Mouse (Mus musculus) CH12.LX (cell line): ENCODE measurements around the gene Cdca5. TPM values are rescaled to one million over a fixed set of nuclear protein-coding genes. Genes with fewer than 3 reads are reported as not detected.

Experiments
- DNase-seq: peaks from one replicate; pipeline ENCODE4 v3.0.0-alpha.2; 2013; ENCODE audit errors: extremely low read depth
- H3K27ac ChIP-seq: 2 replicates; pipeline ENCODE4 v1.5.1; 2012; ENCODE audit warnings: low read depth, mild to moderate bottlenecking, control low read depth, moderate library complexity; ENCODE audit not compliant: insufficient read depth
- H3K27me3 ChIP-seq: replicated peaks from 2 replicates; pipeline ENCODE3; 2012; ENCODE audit warnings: inconsistent platforms
- H3K36me3 ChIP-seq, 2 experiments: replicated peaks in 1 of 2; 2 replicates each; pipeline versions ENCODE3 to v1.6.1; 2012; ENCODE audit warnings: inconsistent platforms in 1 of 2, low read length in 1 of 2, mild to moderate bottlenecking in 1 of 2, mixed read lengths in 1 of 2, moderate library complexity in 1 of 2; ENCODE audit not compliant: control insufficient read depth in 1 of 2, insufficient read depth in 1 of 2
- H3K4me1 ChIP-seq, 2 experiments: 2 replicates each; pipeline ENCODE4 v1.6.1; 2012; ENCODE audit warnings: inconsistent platforms in 1 of 2, moderate library complexity in 1 of 2; ENCODE audit not compliant: insufficient read depth in 2 of 2, control insufficient read depth in 1 of 2
- H3K4me2 ChIP-seq: 2 replicates; pipeline ENCODE4 v1.6.1; 2012; ENCODE audit warnings: low read depth, mild to moderate bottlenecking, control low read depth; ENCODE audit not compliant: poor library complexity, insufficient read depth, severe bottlenecking
- H3K4me3 ChIP-seq, 3 experiments: fragments of 150-350 bp in 1 of 3; sonication (generic) in 1 of 3; replicated peaks in 1 of 3; 2 replicates each; pipeline versions ENCODE3 to v1.5.1; 2011 to 2012; ENCODE audit warnings: low read depth in 2 of 3, low read length in 2 of 3, mild to moderate bottlenecking in 2 of 3, moderate library complexity in 2 of 3, control low read depth in 1 of 3, improper control_type of control experiment in 1 of 3, inconsistent platforms in 1 of 3, mixed read lengths in 1 of 3; ENCODE audit not compliant: poor library complexity in 1 of 3
- H3K79me2 ChIP-seq: replicated peaks from 2 replicates; pipeline ENCODE4 v1.6.1; 2012; ENCODE audit warnings: mild to moderate bottlenecking, moderate library complexity; ENCODE audit not compliant: control insufficient read depth, poor library complexity, insufficient read depth, severe bottlenecking; ENCODE audit errors: extremely low read depth
- H3K9ac ChIP-seq: 2 replicates; pipeline ENCODE4 v1.6.1; 2012; ENCODE audit warnings: low read depth, mild to moderate bottlenecking, control low read depth, moderate library complexity; ENCODE audit not compliant: insufficient read depth
- H3K9me3 ChIP-seq: replicated peaks from 2 replicates; pipeline ENCODE3; 2012; ENCODE audit warnings: low read length, inconsistent platforms, mixed read lengths
- CHD1 ChIP-seq: IDR thresholded peaks from 2 replicates; pipeline ENCODE4 v1.6.1; 2012; ENCODE audit warnings: low read depth, low read length, improper control_type of control experiment, inconsistent platforms
- CTCF ChIP-seq, 2 experiments: IDR thresholded peaks in 1 of 2; conservative IDR thresholded peaks in 1 of 2; 2 replicates each; pipeline ENCODE4 v1.5.1; 2011 to 2012; ENCODE audit warnings: low read depth in 2 of 2, low read length in 2 of 2, improper control_type of control experiment in 1 of 2, inconsistent platforms in 1 of 2, mild to moderate bottlenecking in 1 of 2, moderate library complexity in 1 of 2
- EP300 ChIP-seq: IDR thresholded peaks from 2 replicates; pipeline ENCODE4 v1.6.1; 2011; ENCODE audit warnings: low read length, improper control_type of control experiment
- ETS1 ChIP-seq: conservative IDR thresholded peaks from 2 replicates; pipeline ENCODE4 v1.6.1; 2012; ENCODE audit warnings: low read depth, mild to moderate bottlenecking, inconsistent platforms, low read length, improper control_type of control experiment, moderate library complexity
- GABPA ChIP-seq: IDR thresholded peaks from 2 replicates; pipeline ENCODE4 v1.6.1; 2012; ENCODE audit warnings: low read depth, low read length, improper control_type of control experiment, inconsistent platforms; ENCODE audit not compliant: insufficient replicate concordance
- MAFK ChIP-seq: IDR thresholded peaks from 2 replicates; pipeline ENCODE4 v1.6.1; 2011; ENCODE audit warnings: low read length, improper control_type of control experiment; ENCODE audit not compliant: insufficient replicate concordance
- MAX ChIP-seq: IDR thresholded peaks from 2 replicates; pipeline ENCODE4 v1.6.1; 2011; ENCODE audit warnings: low read length, improper control_type of control experiment
- MAZ ChIP-seq: IDR thresholded peaks from 2 replicates; pipeline ENCODE4 v1.6.1; 2012; ENCODE audit warnings: low read depth, mild to moderate bottlenecking, inconsistent platforms, low read length, improper control_type of control experiment, moderate library complexity
- MXI1 ChIP-seq: IDR thresholded peaks from 2 replicates; pipeline ENCODE4 v1.6.1; 2011; ENCODE audit warnings: mild to moderate bottlenecking, low read depth, low read length, improper control_type of control experiment
- NELFE ChIP-seq: IDR thresholded peaks from 2 replicates; pipeline ENCODE4 v1.6.1; 2011; ENCODE audit warnings: low read depth, low read length, improper control_type of control experiment
- PAX5 ChIP-seq: IDR thresholded peaks from 2 replicates; pipeline ENCODE4 v1.6.1; 2012; ENCODE audit warnings: low read length, inconsistent platforms, mixed read lengths
- POLR2A ChIP-seq: IDR thresholded peaks from 2 replicates; pipeline ENCODE4 v1.6.1; 2011; ENCODE audit warnings: low read depth, mild to moderate bottlenecking, improper control_type of control experiment, low read length
- POLR2AphosphoS2 ChIP-seq: IDR thresholded peaks from 2 replicates; pipeline ENCODE4 v1.6.1; 2011; ENCODE audit warnings: low read depth, low read length, improper control_type of control experiment
- RAD21 ChIP-seq: IDR thresholded peaks from 2 replicates; pipeline ENCODE4 v1.6.1; 2011; ENCODE audit warnings: low read depth, mild to moderate bottlenecking, low read length, improper control_type of control experiment, moderate library complexity
- RCOR1 ChIP-seq: conservative IDR thresholded peaks from 2 replicates; pipeline ENCODE4 v1.6.1; 2012; ENCODE audit warnings: low read depth, mild to moderate bottlenecking, inconsistent platforms, low read length, improper control_type of control experiment
- SIN3A ChIP-seq: IDR thresholded peaks from 2 replicates; pipeline ENCODE4 v1.6.1; 2012; ENCODE audit warnings: low read length, improper control_type of control experiment, inconsistent platforms
- ZKSCAN1 ChIP-seq: IDR thresholded peaks from 2 replicates; pipeline ENCODE4 v1.6.1; 2012; ENCODE audit warnings: low read depth, inconsistent platforms, low read length, improper control_type of control experiment, borderline replicate concordance
- ZNF384 ChIP-seq: IDR thresholded peaks from 2 replicates; pipeline ENCODE4 v1.6.1; 2012; ENCODE audit warnings: low read depth, low read length, improper control_type of control experiment, inconsistent platforms
- dilution Hi-C: fragments of 300-500 bp; cut with MboI; formaldehyde crosslinking; loops from 2 replicates; pipeline ENCODE4 v1.14.3; 2020; ENCODE audit warnings: low sequenced_read_pairs; ENCODE audit not compliant: extremely low pct_unique_long_range_greater_than_20kb, extremely low pct_ligation_motif_present
- in situ Hi-C: fragments of 300-500 bp; cut with MboI; formaldehyde crosslinking; loops from 3 replicates; pipeline ENCODE4 v1.14.3; 2019; ENCODE audit warnings: low sequenced_read_pairs, low pct_ligation_motif_present, low pct_unique_long_range_greater_than_20kb, mixed read lengths
- polyA plus RNA-seq: library from polyadenylated mRNA; unstranded; fragments of >175 nt; gene quantifications from 2 replicates; pipeline ENCODE4 v1.2.1, GENCODE M21; 2012; ENCODE audit warnings: low read depth; ENCODE audit not compliant: insufficient read length
- total RNA-seq, 2 experiments: library from RNA; depleted of rRNA; stranded (reverse); fragments of 300-350 nt in 1 of 2; fragments of >200 nt in 1 of 2; gene quantifications; 2 replicates each; pipeline ENCODE4 v1.2.3; 2012 to 2014

Cdca5 gene
- total and polyA plus RNA-seq, 3 experiments, result 51.5 to 80.6 (median 62.7) TPM

- TF ChIP-seq PAX5 (no peak), GABPA (no peak), RAD21 (no peak), MAZ (no peak), MAX (no peak), CTCF (conservative IDR thresholded peaks at IDR 0.05 in 1 of 2, IDR thresholded peaks at IDR 0.05 in 1 of 2; ENCODE audit: low read depth in 2 of 2, low read length in 2 of 2) (no peak), ZKSCAN1 (no peak), CHD1 (no peak), RCOR1 (no peak), POLR2AphosphoS2 (no peak), EP300 (no peak), NELFE (no peak), MAFK (no peak), POLR2A (no peak)
- no peaks in the 10 kb centered on the region for H3K27me3 ChIP-seq
- no peak overlapping the region for H3K4me2 ChIP-seq
- no peak for DNase-seq
- no peaks in the 10 kb centered on the region for H3K9me3 ChIP-seq
- H3K36me3 ChIP-seq, result peaks cover 5 to 42% of the 10 kb centered on the region in 2 experiments
- no peak overlapping the region for H3K9ac ChIP-seq
- H3K4me1 ChIP-seq, result peaks cover 1 to 16% of the 10 kb centered on the region in 2 experiments; a peak in 3 of 4 replicates
- dilution Hi-C loops (no loop called here), in situ Hi-C loops (loop anchor here (5.0 to 10.0 kb wide), 2 partner anchors 34 to 157 kb away; partner anchors contain the start of gene Pola2)
- H3K4me3 ChIP-seq, result no peak overlapping the region
- peaks cover 9% of the 10 kb centered on the region for H3K79me2 ChIP-seq
- H3K27ac ChIP-seq, result no peak overlapping the region
These were observed 37.0 kb downstream of the Cdca5 start for GRCm38 (mm10) chr19:6121761-6122160.

- no peaks in the 10 kb centered on the region for H3K9me3 ChIP-seq
- no peaks in the 10 kb centered on the region for H3K27me3 ChIP-seq
- no peaks in the 10 kb centered on the region for H3K79me2 ChIP-seq
- dilution Hi-C loops (no loop called here), in situ Hi-C loops (loop anchor here (5.0 to 10.0 kb wide), 2 partner anchors 36 to 159 kb away; partner anchors contain the start of gene Pola2)
- H3K27ac ChIP-seq, result peak overlapping the region; percentile 53; the same call in 1 of the 2 replicates
- 0 out of 2 replicates have a peak overlapping the region, but pooled peaks have one; percentile 6 for H3K9ac ChIP-seq
- peaks cover 0 to 14% of the 10 kb centered on the region in 2 experiments; a peak in 2 of 4 replicates for H3K4me1 ChIP-seq
- no peak overlapping the region for H3K4me3 ChIP-seq
- TF ChIP-seq SIN3A (0 out of 2 replicates have a peak, but pooled peaks have one; percentile 62), POLR2AphosphoS2 (no peak)
- H3K4me2 ChIP-seq, result peak overlapping the region; percentile 46
- DNase-seq, result no peak
- H3K36me3 ChIP-seq, result peaks cover 5 to 40% of the 10 kb centered on the region in 2 experiments
These were observed 38.5 kb downstream of the Cdca5 start for GRCm38 (mm10) chr19:6123330-6123729.

- TF ChIP-seq ZNF384 (no peak), ETS1 (no peak), EP300 (no peak), MXI1 (no peak)
- dilution Hi-C loops, result no loop called here
- no peaks in the 10 kb centered on the region for H3K79me2 ChIP-seq
- no peak overlapping the region for H3K9ac ChIP-seq
- no peaks in the 10 kb centered on the region for H3K9me3 ChIP-seq
- H3K4me3 ChIP-seq, result no peak overlapping the region
- H3K4me2 ChIP-seq, result no peak overlapping the region
- H3K27ac ChIP-seq, result no peak overlapping the region
- DNase-seq, result no peak
- no peaks in the 10 kb centered on the region for H3K27me3 ChIP-seq
- peaks cover 0 to 9% of the 10 kb centered on the region in 2 experiments; a peak in 2 of 4 replicates for H3K4me1 ChIP-seq
- peaks cover 5 to 35% of the 10 kb centered on the region in 2 experiments for H3K36me3 ChIP-seq
- in situ Hi-C loops, result loop anchor here (5.0 to 10.0 kb wide), 2 partner anchors 38 to 160 kb away; partner anchors contain the start of gene Pola2
These were observed 40.1 kb downstream of the Cdca5 start for GRCm38 (mm10) chr19:6124898-6125297.
